Mouse (Mus musculus) left cerebral cortex, adult 2 months (tissue): Measurements from ENCODE around the gene Spout1. TPM values are rescaled to one million over a fixed set of nuclear protein-coding genes. Genes with fewer than 3 reads are reported as not detected.
"Not testable (repeated sequence)": the region's sequence is repeated elsewhere in the genome, so short reads cannot be mapped to it uniquely, and the experiment has no call there.

Source experiments
- DNase-seq, 2 experiments: peaks; one replicate each; pipeline ENCODE4 v3.0.0; 2021 to 2022; ENCODE audit warnings: low spot score in 2 of 2, mixed read lengths in 1 of 2; ENCODE audit errors: extremely low spot score in 1 of 2
- H3K27ac ChIP-seq: fragments of 200-600 bp; 2 replicates; pipeline ENCODE4 v1.8.1; 2022
- H3K4me3 ChIP-seq: fragments of 200-600 bp; 2 replicates; pipeline ENCODE4 v1.8.1; 2022
- CTCF ChIP-seq: fragments of 200-600 bp; IDR thresholded peaks from 2 replicates; pipeline ENCODE4 v1.8.1; 2022; ENCODE audit warnings: antibody characterized with exemption, mild to moderate bottlenecking, moderate library complexity
- intact Hi-C: fragments of 180-260 bp; cut with DNase I; formaldehyde crosslinking; loops from one replicate; pipeline ENCODE4 v1.15.1; 2025
- total RNA-seq, 2 experiments: library from RNA; stranded (reverse); gene quantifications; 2 replicates each; pipeline ENCODE4 v1.2.3; 2021

The Spout1 gene
- total RNA-seq, 2 experiments from 2014 or later: 36.6 to 38.4 TPM

DNA sequence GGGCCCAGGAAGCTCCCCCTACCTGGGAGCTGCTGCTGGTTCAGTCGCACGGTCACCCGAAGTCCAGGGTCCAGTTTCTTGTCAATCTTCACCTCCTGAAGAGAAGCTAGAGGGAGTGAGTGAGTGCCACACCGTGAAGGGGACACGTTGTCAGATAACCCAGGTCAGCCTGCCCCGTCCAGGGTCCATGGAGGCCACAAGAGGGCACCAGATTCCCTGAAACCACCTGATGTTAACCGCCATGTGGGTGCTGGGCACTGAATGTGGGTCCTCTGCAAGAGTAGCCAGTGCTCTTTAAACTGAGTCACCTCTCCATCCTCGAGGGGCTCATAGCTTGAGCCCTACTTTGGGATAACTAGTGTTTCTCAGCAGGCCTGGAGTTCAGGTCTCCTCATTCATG lies 2.4 kb downstream of the Spout1 start:
- Histone ChIP-seq H3K4me3 (no peak overlapping the region), H3K27ac (no peak overlapping the region)
- TF ChIP-seq CTCF: peak; percentile 20
- intact Hi-C loops: loop anchor here (2.0 kb wide), 1 partner anchor 95 kb away; no protein-coding TSS in a partner anchor
- DNase-seq: no peak

- DNase-seq: no peak
- intact Hi-C loops: loop anchor here (5.0 kb wide), 1 partner anchor 41 kb away; the partner anchor contains the start of gene Tbc1d13
- Histone ChIP-seq H3K27ac (no peak overlapping the region), H3K4me3 (no peak overlapping the region)
- TF ChIP-seq CTCF: no peak
These were observed 4.6 kb downstream of the Spout1 start for GRCm38 (mm10) chr2:30173541-30174240.

DNA sequence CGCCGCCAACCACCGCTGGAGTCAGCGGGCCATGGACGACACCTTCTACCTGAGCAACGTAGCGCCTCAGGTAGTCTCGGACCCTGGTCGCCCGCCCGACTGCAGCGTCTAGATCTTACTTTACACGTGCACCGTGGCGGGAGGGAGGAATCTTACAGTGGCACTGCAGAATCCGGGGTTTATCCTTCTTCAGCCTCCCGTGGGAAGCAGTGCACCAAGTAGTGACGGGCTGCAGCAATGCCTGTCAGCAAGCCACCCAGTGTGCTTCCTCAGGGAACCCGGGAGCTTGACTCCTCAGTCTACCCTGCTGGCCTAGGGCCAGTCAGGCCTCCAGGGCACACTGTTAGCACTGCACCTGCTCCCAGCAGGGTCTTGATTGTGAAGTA lies 6.3 kb downstream of the Spout1 start:
- peak overlapping the region; percentile 98 for H3K27ac ChIP-seq
- no peak for TF ChIP-seq CTCF
- intact Hi-C loops: loop anchor here (5.0 kb wide), 1 partner anchor 40 kb away; the partner anchor contains the start of gene Tbc1d13

DNA sequence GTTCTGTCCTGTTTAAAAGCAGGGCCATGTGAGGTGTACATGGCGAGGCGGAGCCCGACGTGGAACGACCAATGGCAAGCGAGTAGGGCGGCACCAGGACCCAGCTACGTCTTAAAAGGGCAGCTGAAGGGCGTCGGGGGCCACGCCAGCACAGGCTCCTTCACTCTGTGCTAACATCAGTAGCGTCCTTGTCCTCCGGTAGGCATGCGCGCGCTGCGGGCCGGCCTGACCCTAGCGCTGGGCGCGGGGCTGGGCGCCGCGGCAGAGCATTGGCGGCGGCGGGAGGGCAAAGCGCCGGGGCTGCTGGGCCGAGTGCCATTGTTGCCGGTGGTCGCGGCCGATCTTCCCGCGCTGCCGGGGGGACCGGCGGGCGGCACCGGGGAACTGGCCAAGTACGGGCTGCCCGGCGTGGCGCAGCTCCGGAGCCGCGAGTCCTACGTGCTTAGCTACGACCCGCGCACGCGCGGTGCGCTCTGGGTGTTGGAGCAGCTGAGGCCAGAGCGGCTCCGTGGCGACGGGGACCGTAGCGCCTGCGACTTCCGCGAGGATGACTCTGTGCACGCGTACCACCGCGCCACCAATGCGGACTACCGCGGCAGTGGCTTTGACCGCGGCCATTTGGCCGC lies 6.8 kb downstream of the Spout1 start, which contains the start of gene Endog:
Endog (plus strand) TSS at position 123 of the 626 bp plus-strand sequence.
- intact Hi-C loops: loop anchor here (5.0 kb wide), 1 partner anchor 39 kb away; the partner anchor contains the start of gene Tbc1d13
- peak within 1 kb of the TSS; percentile 98 for H3K27ac ChIP-seq
- no peak for TF ChIP-seq CTCF

More for the DNA sequence above, 6.3 kb downstream of the Spout1 start:
- peak overlapping the region; percentile 60 for H3K4me3 ChIP-seq
- no peak for DNase-seq

DNA sequence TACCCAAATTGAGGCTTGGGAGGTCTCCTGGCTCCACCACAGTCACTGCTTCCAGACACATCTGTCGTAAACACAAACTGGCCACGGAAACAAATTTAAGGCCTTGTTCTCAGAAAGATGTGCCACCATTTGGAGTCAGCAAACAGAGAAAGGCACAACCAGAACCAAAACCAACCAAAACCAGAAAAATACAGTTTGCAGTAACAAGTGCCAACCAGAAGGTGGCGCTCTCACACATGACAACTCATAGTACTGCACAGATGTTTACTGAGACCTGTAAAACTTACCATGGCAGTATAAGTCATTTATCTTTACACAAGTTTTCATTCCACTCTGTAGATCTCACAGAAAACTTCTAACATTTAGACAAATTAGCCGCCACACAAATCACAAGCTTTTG lies 11.6 kb downstream of the Spout1 start:
- H3K27ac ChIP-seq: no peak overlapping the region
- peak; percentile 29 for TF ChIP-seq CTCF
- no peak for DNase-seq
- intact Hi-C loops: no loop called here
- H3K4me3 ChIP-seq: no peak overlapping the region

More for the DNA sequence above, 6.8 kb downstream of the Spout1 start, which contains the start of gene Endog:
- peak; percentile 88 to 89 for DNase-seq
- peak within 1 kb of the TSS; percentile 60 for H3K4me3 ChIP-seq

- intact Hi-C loops: no loop called here
- Histone ChIP-seq H3K27ac (no peak overlapping the region), H3K4me3 (no peak overlapping the region)
- DNase-seq: no peak
- no peak for TF ChIP-seq CTCF
These were observed 13.8 kb downstream of the Spout1 start for GRCm38 (mm10) chr2:30164340-30164932.

GRCm38 (mm10) chr2:30161809-30162208 lies 16.4 kb downstream of the Spout1 start:
- intact Hi-C loops: loop anchor here (1.0 kb wide), 2 partner anchors 85 to 120 kb away; partner anchors contain the start of gene Pkn3
- H3K27ac ChIP-seq: no peak overlapping the region
- H3K4me3 ChIP-seq: no peak overlapping the region
- TF ChIP-seq CTCF: peak; percentile 82
- no peak for DNase-seq

DNA sequence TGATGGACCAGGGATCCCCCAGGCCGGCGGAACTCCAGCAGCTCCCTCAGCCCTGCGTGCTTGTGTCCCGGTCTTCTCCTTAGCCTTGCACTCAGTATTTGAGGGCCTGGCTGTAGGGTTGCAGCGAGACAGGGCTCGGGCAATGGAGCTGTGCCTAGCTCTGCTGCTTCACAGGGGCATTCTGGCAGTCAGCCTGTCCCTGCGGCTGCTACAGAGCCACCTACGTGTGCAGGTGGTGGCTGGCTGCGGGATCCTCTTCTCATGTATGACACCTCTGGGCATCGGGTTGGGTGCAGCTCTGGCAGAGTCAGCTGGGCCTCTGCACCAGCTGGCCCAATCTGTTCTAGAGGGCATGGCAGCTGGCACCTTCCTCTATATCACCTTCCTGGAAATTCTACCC lies 18.4 kb downstream of the Spout1 start:
- DNase-seq, H3K27ac ChIP-seq, intact Hi-C loops, H3K4me3 ChIP-seq: not testable (repeated sequence)

GRCm38 (mm10) chr2:30152616-30153015 lies 25.6 kb downstream of the Spout1 start:
- TF ChIP-seq CTCF: no peak
- DNase-seq: no peak
- intact Hi-C loops: no loop called here
- H3K4me3 ChIP-seq: no peak overlapping the region
- H3K27ac ChIP-seq: no peak overlapping the region

DNA sequence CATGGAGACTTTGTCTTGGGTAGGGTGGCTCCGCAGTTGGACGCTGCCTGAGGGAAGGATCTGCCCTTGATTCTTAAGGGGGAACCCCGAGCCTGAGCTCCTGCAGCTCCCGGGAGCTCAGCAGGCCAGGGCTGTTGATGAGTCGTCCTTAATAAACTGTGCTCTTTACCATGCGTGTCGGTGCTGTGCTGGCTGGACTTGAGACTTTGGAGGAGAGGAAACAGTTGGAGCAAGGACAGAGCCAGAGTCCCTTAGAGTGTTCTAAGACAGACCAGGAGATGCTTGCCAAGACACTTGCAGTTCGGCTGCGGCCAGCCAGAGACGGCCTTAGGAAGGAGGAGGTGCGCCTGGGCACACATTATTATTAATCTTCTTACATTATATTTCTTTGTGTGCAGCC lies 26.4 kb downstream of the Spout1 start:
- intact Hi-C loops: no loop called here
- no peak for DNase-seq
- no peak for TF ChIP-seq CTCF
- Histone ChIP-seq H3K4me3 (no peak overlapping the region), H3K27ac (no peak overlapping the region)

DNA sequence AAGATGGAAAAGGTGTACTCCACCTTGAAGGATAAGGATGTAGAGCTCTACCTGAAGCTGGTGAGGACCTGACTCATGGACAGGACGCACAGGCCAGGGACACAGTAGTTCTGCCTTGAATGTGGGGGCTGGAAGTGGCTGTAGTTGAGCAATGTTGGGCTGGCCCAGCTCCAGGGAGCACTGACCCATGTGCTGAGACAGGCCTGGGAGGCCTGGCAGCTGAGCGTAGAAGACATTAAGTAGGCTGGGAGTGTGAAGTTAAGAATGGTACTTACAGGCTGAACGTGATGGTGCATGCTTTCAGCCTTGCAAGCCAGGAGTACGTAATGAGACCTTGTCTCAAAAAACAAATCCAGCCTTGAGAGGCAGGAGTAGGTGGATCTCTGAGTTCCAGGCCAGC lies 30.8 kb downstream of the Spout1 start:
- DNase-seq: no peak
- no peak for TF ChIP-seq CTCF
- intact Hi-C loops: no loop called here
- H3K27ac ChIP-seq: no peak overlapping the region
- H3K4me3 ChIP-seq: no peak overlapping the region

- Histone ChIP-seq H3K4me3 (no peak overlapping the region), H3K27ac (no peak overlapping the region)
- no peak for DNase-seq
- TF ChIP-seq CTCF: no peak
- intact Hi-C loops: no loop called here
These were observed 33.8 kb downstream of the Spout1 start for GRCm38 (mm10) chr2:30144436-30144835.

DNA sequence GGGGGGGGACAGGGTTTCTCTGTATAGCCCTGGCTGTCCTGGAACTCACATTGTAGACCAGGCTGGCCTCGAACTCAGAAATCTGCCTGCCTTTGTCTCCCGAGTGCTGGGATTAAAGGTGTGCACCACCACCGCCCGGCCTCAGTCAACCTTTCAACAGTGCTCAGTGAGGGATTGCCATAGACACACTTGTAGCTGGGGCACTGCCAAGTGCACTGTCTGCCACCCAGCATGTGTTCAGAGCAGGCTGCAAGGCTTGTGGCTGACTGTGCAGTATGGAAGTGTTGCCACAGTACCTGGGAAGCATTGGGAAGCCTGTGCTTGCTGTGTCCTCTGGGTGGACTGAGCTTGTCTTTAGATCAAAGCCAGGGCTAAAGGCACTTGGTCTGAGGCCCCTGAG lies 38.2 kb downstream of the Spout1 start:
- intact Hi-C loops, H3K4me3 ChIP-seq, H3K27ac ChIP-seq, DNase-seq: not testable (repeated sequence)
